Mouse (Mus musculus) left cerebral cortex, adult 18-20 months (tissue): ENCODE measurements around the gene Eif2d. TPM values are rescaled to one million over a fixed set of nuclear protein-coding genes. Genes with fewer than 3 reads are reported as not detected.

Experiments used
- DNase-seq, 2 experiments: peaks; one replicate each; pipeline ENCODE4 v3.0.0; 2021 to 2022; ENCODE audit warnings: low spot score in 2 of 2, mixed read lengths in 1 of 2
- total RNA-seq, 2 experiments: library from RNA; stranded (reverse); gene quantifications; 2 replicates each; pipeline ENCODE4 v1.2.3; 2021

The Eif2d gene
- total RNA-seq, 2 experiments from 2014 or later, result 35.0 to 37.5 TPM

GRCm38 (mm10) chr1:131181642-131182527, 28.9 kb downstream of the Eif2d start:
- peak; percentile 77 to 79 for DNase-seq

GRCm38 (mm10) chr1:131183201-131183600, 30.2 kb downstream of the Eif2d start:
- no peak for DNase-seq

- peak in 1 of 2 experiments; percentile 47 for DNase-seq
Observed at GRCm38 (mm10) chr1:131184253-131184955, 31.4 kb downstream of the Eif2d start.

GRCm38 (mm10) chr1:131184956-131185660, 32.1 kb downstream of the Eif2d start:
- DNase-seq, result no peak

- peak; percentile 34 to 64 for DNase-seq
Observed at GRCm38 (mm10) chr1:131185821-131186506, 33.0 kb downstream of the Eif2d start.

- DNase-seq, result no peak
Observed at GRCm38 (mm10) chr1:131186995-131187394, 34.0 kb downstream of the Eif2d start.

- DNase-seq, result no peak
Observed at GRCm38 (mm10) chr1:131187856-131188255, 34.9 kb downstream of the Eif2d start.

GRCm38 (mm10) chr1:131188655-131189054, 35.7 kb downstream of the Eif2d start:
- DNase-seq, result no peak

GRCm38 (mm10) chr1:131193746-131194145, 40.8 kb downstream of the Eif2d start:
- DNase-seq, result no peak

- DNase-seq, result no peak
Observed at GRCm38 (mm10) chr1:131195653-131196052, 42.7 kb downstream of the Eif2d start.

- no peak for DNase-seq
Observed at GRCm38 (mm10) chr1:131196107-131196506, 43.1 kb downstream of the Eif2d start.

GRCm38 (mm10) chr1:131198417-131198960, 45.5 kb downstream of the Eif2d start:
- DNase-seq, result no peak

- no peak for DNase-seq
Observed at GRCm38 (mm10) chr1:131199118-131199821, 46.3 kb downstream of the Eif2d start.

- no peak for DNase-seq
Observed at GRCm38 (mm10) chr1:131199976-131200375, 47.0 kb downstream of the Eif2d start.

GRCm38 (mm10) chr1:131200588-131200987, 47.6 kb downstream of the Eif2d start:
- no peak for DNase-seq

GRCm38 (mm10) chr1:131201391-131201790, 48.4 kb downstream of the Eif2d start:
- DNase-seq, result no peak

GRCm38 (mm10) chr1:131204461-131204860, 51.5 kb downstream of the Eif2d start:
- no peak for DNase-seq

- no peak for DNase-seq
Observed at GRCm38 (mm10) chr1:131206342-131206741, 53.4 kb downstream of the Eif2d start.

GRCm38 (mm10) chr1:131207531-131207930, 54.5 kb downstream of the Eif2d start:
- peak; percentile 41 to 62 for DNase-seq

- DNase-seq, result no peak
Observed at GRCm38 (mm10) chr1:131208081-131208480, 55.1 kb downstream of the Eif2d start.
